Mouse (Mus musculus) cerebellum, adult 18-20 months (tissue): ENCODE measurements at regions not wholly inside any gene's neighbourhood (a gene's known extent, or its start where the extent isn't known, plus 50 kb on each side); places are given as distances from the start of the nearest gene placed in this dataset.

ENCODE experiments used
- DNase-seq, 2 experiments: peaks; one replicate each; pipeline ENCODE4 v3.0.0; 2021

DNA sequence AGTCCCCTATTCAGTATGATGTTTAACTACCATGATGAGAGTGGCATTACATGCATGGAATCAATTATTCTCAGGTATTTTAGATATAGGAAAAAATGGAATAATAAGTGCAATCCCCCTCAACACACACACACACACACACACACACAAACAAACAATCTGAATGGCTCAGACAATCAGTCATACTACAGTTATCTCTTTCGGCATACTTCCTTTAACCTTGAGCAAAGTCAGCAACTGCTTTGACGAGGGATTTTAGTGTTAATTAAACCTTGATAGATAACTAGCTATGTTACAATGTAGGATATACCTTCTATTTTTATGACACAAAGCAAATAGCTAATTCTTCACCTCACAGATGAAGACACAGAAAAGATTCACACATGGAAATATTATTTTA is 312.1 kb downstream of the Tex13c3 start:
- DNase-seq, result no peak

DNA sequence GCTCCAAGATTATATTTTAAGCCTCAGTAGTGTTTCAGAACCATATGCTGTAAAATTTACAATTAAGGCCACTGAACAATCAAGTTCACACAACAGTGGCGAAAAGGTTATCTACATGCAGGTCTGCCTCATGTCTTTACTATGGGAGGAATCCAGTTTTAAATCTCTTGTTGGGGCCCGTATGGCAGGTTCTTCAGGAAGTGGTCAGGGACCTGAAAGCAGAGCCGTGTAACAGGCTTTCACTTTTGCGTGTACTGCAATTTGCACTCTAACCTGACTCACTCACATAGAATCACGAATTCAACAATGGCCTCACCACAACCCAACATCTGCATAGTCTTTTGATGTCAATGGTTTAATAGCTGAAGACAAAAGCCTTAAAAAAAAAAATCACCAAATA is 312.6 kb downstream of the Tex13c3 start:
- no peak for DNase-seq

- peak; percentile 33 to 46 for DNase-seq
These were observed 313.0 kb downstream of the Tex13c3 start for GRCm38 (mm10) chrX:19168111-19168510.

DNA sequence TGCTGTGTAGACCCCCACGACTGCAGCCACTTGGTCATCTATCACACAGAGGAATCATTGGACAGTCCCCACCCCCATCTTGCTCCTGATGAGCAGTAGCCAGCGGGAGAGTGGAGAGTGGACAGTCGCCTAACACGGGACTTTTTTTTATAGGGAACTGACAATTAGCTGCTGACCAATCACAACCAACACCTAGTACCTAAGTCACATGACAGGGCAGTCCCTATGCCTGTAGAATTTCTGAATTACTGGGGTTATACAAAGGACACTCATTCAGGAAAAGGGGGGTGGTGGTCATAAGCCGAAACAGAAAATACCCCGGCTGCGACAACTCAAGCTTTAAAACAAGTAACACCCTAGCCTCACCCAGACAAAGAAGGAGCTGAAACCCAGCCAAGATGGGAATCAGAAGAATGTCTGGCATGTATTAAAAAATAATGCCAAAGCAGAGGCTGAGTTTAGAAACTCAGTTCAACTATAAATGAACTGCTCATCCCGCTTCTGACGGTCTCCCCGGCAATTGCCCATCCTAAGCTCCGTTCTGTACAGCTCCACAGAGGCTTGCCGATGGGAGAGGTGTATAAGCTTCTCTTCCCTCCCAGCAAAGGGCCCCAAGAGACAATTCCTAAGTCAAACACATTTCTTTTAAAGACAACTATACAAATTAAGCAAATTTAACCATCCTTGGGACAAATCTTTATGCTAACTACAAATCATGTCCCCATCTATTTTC is 313.8 kb downstream of the Tex13c3 start:
- DNase-seq, result peak; percentile 26 to 32

DNA sequence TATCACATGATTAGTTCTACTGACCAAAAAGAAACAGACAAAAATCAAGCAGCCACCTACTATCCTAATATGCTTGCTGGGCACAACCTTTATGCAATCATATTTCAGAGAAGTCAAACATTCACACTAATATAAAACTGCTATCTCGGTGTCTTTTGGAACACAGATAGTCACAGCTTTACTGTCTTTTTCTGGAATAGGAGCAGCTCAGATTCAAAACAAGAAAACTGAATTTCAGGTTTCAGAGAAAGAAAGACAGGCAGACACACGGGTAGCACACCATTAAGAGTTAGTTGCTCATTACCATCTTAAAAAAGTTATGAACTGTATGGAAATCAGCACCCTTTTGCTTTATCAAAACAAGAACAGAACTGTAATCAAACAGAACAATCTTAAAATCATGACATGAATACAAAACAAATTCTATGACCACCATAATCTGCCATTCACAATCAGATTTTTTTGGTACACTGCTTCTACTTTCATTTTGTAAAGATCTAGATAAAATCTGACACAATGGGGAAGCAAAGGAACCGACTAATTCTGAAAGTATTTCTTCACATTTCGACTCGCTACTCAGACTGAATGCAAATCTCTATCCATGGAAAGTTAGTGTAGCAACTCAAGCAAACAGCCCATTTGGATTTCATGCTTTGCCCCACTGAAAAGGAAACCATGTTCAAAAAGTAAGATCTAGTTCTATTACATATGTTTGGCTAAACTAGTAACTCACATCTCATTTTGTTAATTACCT is 315.1 kb downstream of the Tex13c3 start:
- no peak for DNase-seq

DNA sequence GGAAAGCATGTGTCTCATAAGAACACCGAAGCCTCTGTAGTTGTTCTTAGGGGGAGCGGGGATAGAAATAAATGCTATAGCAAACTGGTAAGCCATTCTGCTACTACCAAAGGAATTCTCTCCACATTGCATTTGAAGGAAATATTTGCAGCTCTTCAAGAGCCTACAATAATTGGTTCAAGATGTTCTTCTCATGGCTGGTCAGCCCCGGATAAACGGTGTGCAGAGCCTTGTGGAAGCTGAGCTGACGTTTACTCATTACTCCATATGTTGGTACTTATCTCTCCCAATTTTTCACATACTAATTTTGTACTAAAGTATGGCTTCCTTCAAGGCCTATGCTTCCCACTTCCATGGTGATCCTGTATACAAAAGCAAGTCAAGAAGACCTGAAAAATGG is 317.0 kb downstream of the Tex13c3 start:
- no peak for DNase-seq

GRCm38 (mm10) chrX:19162958-19163357 is 318.2 kb downstream of the Tex13c3 start:
- no peak for DNase-seq

GRCm38 (mm10) chrX:19162351-19162750 is 318.8 kb downstream of the Tex13c3 start:
- no peak for DNase-seq

GRCm38 (mm10) chrX:19160275-19160930 is 320.7 kb downstream of the Tex13c3 start:
- DNase-seq, result no peak

- no peak for DNase-seq
These were observed 323.5 kb downstream of the Tex13c3 start for GRCm38 (mm10) chrX:19157464-19158203.

DNA sequence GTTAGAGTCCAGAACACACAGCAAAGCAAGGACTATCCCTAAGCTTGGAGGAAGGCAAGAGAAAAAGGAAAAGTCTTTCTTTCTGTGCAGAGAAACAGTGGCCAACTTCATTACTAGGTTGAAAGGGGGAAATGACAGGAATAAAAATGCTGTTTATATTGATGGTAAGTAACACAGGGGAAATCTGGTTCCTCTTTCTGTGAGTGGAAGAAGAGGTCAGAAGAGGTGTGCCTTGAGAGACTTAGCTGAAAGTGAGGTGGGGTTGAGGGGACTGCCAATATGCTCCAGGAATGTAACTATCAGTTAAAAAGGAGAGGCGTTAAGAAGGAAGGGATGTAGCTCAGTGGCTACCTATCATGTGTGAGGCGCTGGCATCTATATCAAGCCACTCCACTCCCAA is 327.5 kb downstream of the Tex13c3 start:
- DNase-seq, result no peak

GRCm38 (mm10) chrX:19152170-19152861 is 328.8 kb downstream of the Tex13c3 start:
- no peak for DNase-seq

- DNase-seq, result no peak
These were observed 330.5 kb downstream of the Tex13c3 start for GRCm38 (mm10) chrX:19150606-19151005.

GRCm38 (mm10) chrX:19148672-19149071 is 332.4 kb downstream of the Tex13c3 start:
- DNase-seq, result no peak

DNA sequence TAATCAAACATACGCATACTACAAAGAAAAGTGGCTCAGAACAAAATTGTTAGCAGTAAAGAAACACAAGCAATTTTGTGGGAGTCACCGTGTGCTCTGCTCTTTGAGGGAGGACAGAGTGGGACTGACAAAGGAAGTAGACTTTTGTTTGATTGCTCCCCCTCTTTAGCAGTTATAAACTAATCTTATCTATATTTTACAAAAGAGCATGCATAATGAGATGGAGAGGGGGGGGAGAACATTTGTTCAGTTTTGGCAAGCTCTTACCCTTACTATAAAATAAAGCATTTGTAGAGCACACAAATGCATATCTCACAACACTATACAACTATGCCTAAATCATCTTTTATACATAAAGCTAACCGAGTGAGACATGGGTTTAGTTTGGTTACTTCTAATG is 332.9 kb downstream of the Tex13c3 start:
- no peak for DNase-seq

DNA sequence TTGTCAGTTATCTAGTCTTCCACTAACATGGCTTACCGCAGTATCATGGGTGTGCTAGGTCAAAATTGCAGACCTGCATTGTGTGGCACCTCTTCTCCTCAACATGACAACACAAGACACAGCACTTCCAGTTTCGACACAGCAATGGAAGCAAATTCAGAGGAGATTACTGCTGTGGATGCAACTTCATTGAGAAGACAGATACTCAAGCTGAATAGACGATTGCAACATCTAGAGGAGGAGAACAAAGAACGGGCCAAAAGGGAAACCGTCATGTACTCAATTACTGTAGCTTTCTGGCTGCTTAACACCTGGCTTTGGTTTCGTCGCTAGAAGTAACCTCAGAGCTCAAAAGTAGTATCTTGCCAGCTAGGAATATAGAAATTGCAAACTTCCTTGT is 368.4 kb downstream of the Tex13c3 start:
- DNase-seq, result no peak

GRCm38 (mm10) chrX:19102911-19103310 is 378.2 kb downstream of the Tex13c3 start:
- no peak for DNase-seq

GRCm38 (mm10) chrX:19095960-19096359 is 385.2 kb downstream of the Tex13c3 start:
- DNase-seq, result no peak

GRCm38 (mm10) chrX:19084435-19084834 is 396.7 kb downstream of the Tex13c3 start:
- no peak for DNase-seq

DNA sequence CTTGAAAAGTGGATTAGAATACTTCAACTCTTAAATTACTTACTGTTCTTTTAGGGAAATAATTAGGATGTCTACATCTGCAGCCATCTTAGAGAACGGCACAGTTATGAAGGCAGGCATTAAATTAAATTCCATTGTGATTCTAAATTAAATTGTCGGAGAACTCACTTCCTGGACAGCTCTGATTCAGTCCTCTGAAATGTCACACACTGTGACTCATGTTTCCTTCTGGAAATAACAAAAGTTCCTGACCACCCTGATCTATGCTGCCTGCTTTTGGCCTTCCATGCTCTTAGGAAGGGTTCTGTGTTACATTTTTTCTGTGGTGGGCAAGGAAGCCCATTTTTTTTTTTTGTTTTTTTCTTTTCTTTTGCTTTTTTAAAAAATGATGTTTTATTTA is 401.1 kb downstream of the Tex13c3 start:
- no peak for DNase-seq
